Mouse (Mus musculus) cerebellum, postnatal 25 days (tissue): ENCODE data around the gene Foxp1.

Experiments
- DNase-seq, 2 experiments: peaks; one replicate each; pipeline ENCODE4 v3.0.0; 2021; ENCODE audit warnings: mixed read lengths in 2 of 2

Foxp1 gene

GRCm38 (mm10) chr6:99007542-99007941 lies 515.0 kb downstream of the Foxp1 start:
- DNase-seq, result no peak

GRCm38 (mm10) chr6:99004255-99004997 lies 518.1 kb downstream of the Foxp1 start:
- DNase-seq, result no peak

- no peak for DNase-seq
These were observed 519.3 kb downstream of the Foxp1 start for GRCm38 (mm10) chr6:99003108-99003709.

GRCm38 (mm10) chr6:99001637-99002036 lies 520.9 kb downstream of the Foxp1 start:
- DNase-seq, result no peak

- peak; percentile 44 to 51 for DNase-seq
These were observed 523.3 kb downstream of the Foxp1 start for GRCm38 (mm10) chr6:98998971-98999932.

GRCm38 (mm10) chr6:98997742-98998141 lies 524.8 kb downstream of the Foxp1 start:
- no peak for DNase-seq

- DNase-seq, result no peak
These were observed 525.7 kb downstream of the Foxp1 start for GRCm38 (mm10) chr6:98996822-98997221.

- no peak for DNase-seq
These were observed 526.2 kb downstream of the Foxp1 start for GRCm38 (mm10) chr6:98996346-98996745.

- no peak for DNase-seq
These were observed 526.8 kb downstream of the Foxp1 start for GRCm38 (mm10) chr6:98995681-98996080.

GRCm38 (mm10) chr6:98994902-98995301 lies 527.6 kb downstream of the Foxp1 start:
- no peak for DNase-seq

- DNase-seq, result peak; percentile 34 to 44
These were observed 528.3 kb downstream of the Foxp1 start for GRCm38 (mm10) chr6:98994104-98994787.

- no peak for DNase-seq
These were observed 529.3 kb downstream of the Foxp1 start for GRCm38 (mm10) chr6:98993231-98993630.

- DNase-seq, result no peak
These were observed 529.8 kb downstream of the Foxp1 start for GRCm38 (mm10) chr6:98992772-98993147.

GRCm38 (mm10) chr6:98991900-98992771 lies 530.4 kb downstream of the Foxp1 start:
- no peak for DNase-seq

GRCm38 (mm10) chr6:98987533-98988169 lies 534.9 kb downstream of the Foxp1 start:
- no peak for DNase-seq

GRCm38 (mm10) chr6:98985452-98985851 lies 537.1 kb downstream of the Foxp1 start:
- no peak for DNase-seq

GRCm38 (mm10) chr6:98984626-98985025 lies 537.9 kb downstream of the Foxp1 start:
- no peak for DNase-seq

- no peak for DNase-seq
These were observed 538.5 kb downstream of the Foxp1 start for GRCm38 (mm10) chr6:98984026-98984425.

GRCm38 (mm10) chr6:98983311-98983838 lies 539.1 kb downstream of the Foxp1 start:
- DNase-seq, result no peak

GRCm38 (mm10) chr6:98981265-98981664 lies 541.3 kb downstream of the Foxp1 start:
- DNase-seq, result no peak

GRCm38 (mm10) chr6:98980432-98980831 lies 542.1 kb downstream of the Foxp1 start:
- DNase-seq, result no peak
